Mouse (Mus musculus): ENCODE results near the gene Naa30.

DNA sequence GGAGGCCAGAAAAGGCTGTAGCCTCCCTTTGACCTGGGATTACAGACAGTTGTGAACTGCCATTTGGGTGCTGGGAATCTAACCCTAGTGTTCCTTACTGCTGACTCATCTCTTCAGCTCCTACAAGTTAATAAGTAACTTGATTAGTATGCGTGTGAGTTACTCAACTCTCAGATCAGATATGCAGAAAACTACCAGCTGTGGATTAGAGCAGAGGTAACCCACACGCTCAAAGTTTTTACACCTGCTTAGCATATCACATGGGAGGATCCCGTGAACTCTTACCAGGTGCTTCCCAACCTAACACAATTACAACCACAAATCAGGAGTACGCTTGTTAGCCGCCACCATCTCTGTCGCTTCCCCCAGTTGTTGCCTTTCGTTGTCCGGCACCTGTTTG, 740 bp upstream of the Naa30 start:
- TF ChIP-seq POLR2A (IDR thresholded peaks at IDR 0.05; ENCODE audit: insufficient read depth, low read depth, low read length) (no peak), CTCF (IDR thresholded peaks at IDR 0.05) (no peak)

All from heart, adult 2 months (tissue).